Mouse (Mus musculus): ENCODE results near the gene Msrb2.

DNA sequence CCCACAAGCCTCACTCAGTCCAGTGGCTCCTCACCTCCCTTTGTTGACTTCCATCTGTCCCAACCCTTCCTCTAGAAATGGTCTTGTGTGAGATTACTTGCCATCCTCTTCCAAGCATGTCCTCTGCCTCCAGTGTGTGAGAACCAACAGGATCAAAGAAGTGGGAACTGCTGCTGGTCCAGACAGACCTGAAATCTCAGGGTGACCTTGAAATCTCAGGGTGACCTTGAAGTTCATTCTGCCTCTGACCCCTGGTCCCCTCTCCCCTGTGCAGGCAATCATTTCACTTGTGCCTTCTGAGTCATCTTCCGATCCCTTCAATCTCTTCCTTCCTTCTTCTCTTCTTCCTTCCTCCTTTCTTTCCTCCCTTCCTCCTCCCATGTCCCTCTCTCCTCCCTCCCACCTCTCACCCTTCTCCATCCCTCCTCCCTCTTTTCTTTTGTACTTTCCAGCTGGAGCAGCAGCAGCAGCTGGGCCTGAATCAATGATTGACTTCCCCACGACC lies 9.3 kb downstream of the Msrb2 start:
- TF ChIP-seq CTCF (IDR thresholded peaks at IDR 0.05) = no peak
- TF ChIP-seq EP300 (IDR thresholded peaks at IDR 0.05) = no peak

Data from lung, postnatal 0 days (tissue).